Mouse (Mus musculus): Measurements from ENCODE around the gene Fam240b. TPM values are rescaled to one million over a fixed set of nuclear protein-coding genes. Genes with fewer than 3 reads are reported as not detected.

Gene Fam240b
- polyA plus RNA-seq, 1 experiment from 2014 or later = not detected

GRCm38 (mm10) chr13:64445254-64445920 lies 52.2 kb downstream of the Fam240b start:
- no peak for ATAC-seq
- WGBS = 72% methylated on average over 9 of the region's 9 CpGs
- no peak overlapping the region for H3K4me2 ChIP-seq (replicated peaks; ENCODE audit: low read depth)
- no peak overlapping the region for H3K9ac ChIP-seq (ENCODE audit: low read depth, low read length)
- H3K9me3 ChIP-seq (ENCODE audit: control insufficient read depth) = no peaks in the 10 kb centered on the region
- no peak for TF ChIP-seq CTCF (IDR thresholded peaks at IDR 0.05; ENCODE audit: low read depth)
- H3K4me3 ChIP-seq (ENCODE audit: low read depth, low read length) = no peak overlapping the region
- no peaks in the 10 kb centered on the region for H3K27me3 ChIP-seq (replicated peaks; ENCODE audit: control insufficient read depth, insufficient read depth, low read length)
- H3K36me3 ChIP-seq (ENCODE audit: control insufficient read depth, insufficient read depth) = no peaks in the 10 kb centered on the region
- no peaks in the 10 kb centered on the region for H3K4me1 ChIP-seq (replicated peaks; ENCODE audit: control insufficient read depth, insufficient read depth, low read length)
- no peak overlapping the region for H3K27ac ChIP-seq (ENCODE audit: low read depth, low read length)

- H3K36me3 ChIP-seq (ENCODE audit: control insufficient read depth, insufficient read depth) = no peaks in the 10 kb centered on the region
- no peaks in the 10 kb centered on the region for H3K27me3 ChIP-seq (replicated peaks; ENCODE audit: control insufficient read depth, insufficient read depth, low read length)
- no peaks in the 10 kb centered on the region for H3K9me3 ChIP-seq (ENCODE audit: control insufficient read depth)
- H3K27ac ChIP-seq (ENCODE audit: low read depth, low read length) = no peak overlapping the region
- no peak overlapping the region for H3K9ac ChIP-seq (ENCODE audit: low read depth, low read length)
- 52% methylated on average over 4 of the region's 4 CpGs for WGBS
- no peak for ATAC-seq
- no peak overlapping the region for H3K4me2 ChIP-seq (replicated peaks; ENCODE audit: low read depth)
- H3K4me1 ChIP-seq (replicated peaks; ENCODE audit: control insufficient read depth, insufficient read depth, low read length) = no peaks in the 10 kb centered on the region
- peak; percentile 80 for TF ChIP-seq CTCF (IDR thresholded peaks at IDR 0.05; ENCODE audit: low read depth)
- no peak overlapping the region for H3K4me3 ChIP-seq (ENCODE audit: low read depth, low read length)
Measured at GRCm38 (mm10) chr13:64443263-64443894, 54.2 kb downstream of the Fam240b start.

GRCm38 (mm10) chr13:64440592-64440991 lies 57.0 kb downstream of the Fam240b start:
- Histone ChIP-seq H3K36me3 (ENCODE audit: control insufficient read depth, insufficient read depth) (no peaks in the 10 kb centered on the region), H3K4me1 (replicated peaks; ENCODE audit: control insufficient read depth, insufficient read depth, low read length) (no peaks in the 10 kb centered on the region), H3K9me3 (ENCODE audit: control insufficient read depth) (no peaks in the 10 kb centered on the region), H3K9ac (ENCODE audit: low read depth, low read length) (no peak overlapping the region), H3K4me2 (replicated peaks; ENCODE audit: low read depth) (no peak overlapping the region), H3K4me3 (ENCODE audit: low read depth, low read length) (no peak overlapping the region), H3K27me3 (replicated peaks; ENCODE audit: control insufficient read depth, insufficient read depth, low read length) (no peaks in the 10 kb centered on the region), H3K27ac (ENCODE audit: low read depth, low read length) (no peak overlapping the region)
- ATAC-seq = no peak
- no peak for TF ChIP-seq CTCF (IDR thresholded peaks at IDR 0.05; ENCODE audit: low read depth)
- 72% methylated on average over 4 of the region's 4 CpGs for WGBS

GRCm38 (mm10) chr13:64439471-64439870 lies 58.1 kb downstream of the Fam240b start:
- ATAC-seq = no peak
- no peak for TF ChIP-seq CTCF (IDR thresholded peaks at IDR 0.05; ENCODE audit: low read depth)
- no peaks in the 10 kb centered on the region for H3K27me3 ChIP-seq (replicated peaks; ENCODE audit: control insufficient read depth, insufficient read depth, low read length)
- 57% methylated on average over 5 of the region's 5 CpGs for WGBS
- no peaks in the 10 kb centered on the region for H3K36me3 ChIP-seq (ENCODE audit: control insufficient read depth, insufficient read depth)
- no peaks in the 10 kb centered on the region for H3K4me1 ChIP-seq (replicated peaks; ENCODE audit: control insufficient read depth, insufficient read depth, low read length)
- H3K4me3 ChIP-seq (ENCODE audit: low read depth, low read length) = no peak overlapping the region
- no peaks in the 10 kb centered on the region for H3K9me3 ChIP-seq (ENCODE audit: control insufficient read depth)
- H3K4me2 ChIP-seq (replicated peaks; ENCODE audit: low read depth) = no peak overlapping the region
- H3K9ac ChIP-seq (ENCODE audit: low read depth, low read length) = no peak overlapping the region
- no peak overlapping the region for H3K27ac ChIP-seq (ENCODE audit: low read depth, low read length)

- no peak overlapping the region for H3K9ac ChIP-seq (ENCODE audit: low read depth, low read length)
- peak; percentile 95 for TF ChIP-seq CTCF (IDR thresholded peaks at IDR 0.05; ENCODE audit: low read depth)
- no peaks in the 10 kb centered on the region for H3K36me3 ChIP-seq (ENCODE audit: control insufficient read depth, insufficient read depth)
- H3K4me2 ChIP-seq (replicated peaks; ENCODE audit: low read depth) = no peak overlapping the region
- no peaks in the 10 kb centered on the region for H3K9me3 ChIP-seq (ENCODE audit: control insufficient read depth)
- H3K27ac ChIP-seq (ENCODE audit: low read depth, low read length) = no peak overlapping the region
- H3K4me1 ChIP-seq (replicated peaks; ENCODE audit: control insufficient read depth, insufficient read depth, low read length) = no peaks in the 10 kb centered on the region
- H3K4me3 ChIP-seq (ENCODE audit: low read depth, low read length) = no peak overlapping the region
- no peaks in the 10 kb centered on the region for H3K27me3 ChIP-seq (replicated peaks; ENCODE audit: control insufficient read depth, insufficient read depth, low read length)
- WGBS = 56% methylated on average over 9 of the region's 9 CpGs
- peak; percentile 57; the same call in 1 of the 2 replicates for ATAC-seq
Measured at GRCm38 (mm10) chr13:64438863-64439452, 58.6 kb downstream of the Fam240b start.

GRCm38 (mm10) chr13:64437801-64438200 lies 59.8 kb downstream of the Fam240b start:
- 41% methylated on average over 7 of the region's 7 CpGs for WGBS
- H3K27me3 ChIP-seq (replicated peaks; ENCODE audit: control insufficient read depth, insufficient read depth, low read length) = no peaks in the 10 kb centered on the region
- H3K36me3 ChIP-seq (ENCODE audit: control insufficient read depth, insufficient read depth) = no peaks in the 10 kb centered on the region
- H3K4me2 ChIP-seq (replicated peaks; ENCODE audit: low read depth) = no peak overlapping the region
- no peak overlapping the region for H3K27ac ChIP-seq (ENCODE audit: low read depth, low read length)
- H3K4me1 ChIP-seq (replicated peaks; ENCODE audit: control insufficient read depth, insufficient read depth, low read length) = no peaks in the 10 kb centered on the region
- H3K9ac ChIP-seq (ENCODE audit: low read depth, low read length) = no peak overlapping the region
- no peak for TF ChIP-seq CTCF (IDR thresholded peaks at IDR 0.05; ENCODE audit: low read depth)
- peak; percentile 41 for ATAC-seq
- H3K4me3 ChIP-seq (ENCODE audit: low read depth, low read length) = no peak overlapping the region
- H3K9me3 ChIP-seq (ENCODE audit: control insufficient read depth) = no peaks in the 10 kb centered on the region
